Mouse (Mus musculus): ENCODE measurements around the gene Fcgr2b. TPM values are rescaled to one million over a fixed set of nuclear protein-coding genes. Genes with fewer than 3 reads are reported as not detected.

The Fcgr2b gene
- polyA plus RNA-seq (2017; shearing (Covaris generic)): 0.50 TPM

DNA sequence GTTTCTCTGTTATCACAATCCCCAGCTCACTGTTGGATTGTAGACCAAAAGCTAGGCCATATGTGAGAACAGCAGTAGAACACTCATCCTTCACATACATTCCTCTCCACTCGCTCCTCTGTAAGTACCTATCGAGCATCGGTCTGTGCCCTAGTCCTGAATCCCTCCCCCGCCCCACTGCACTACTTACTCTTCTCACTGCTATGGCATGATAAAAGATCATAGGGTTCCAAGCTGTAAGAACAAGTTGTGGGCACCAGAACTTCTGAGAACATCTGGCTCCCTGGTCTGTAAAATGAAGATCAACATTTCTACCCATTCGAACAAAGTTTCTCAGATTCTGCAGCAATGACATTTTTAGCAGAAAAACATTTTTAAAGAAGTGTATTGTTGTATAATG, at the start of gene Fcgr2b:
Gene Fcgr2b (minus strand): TSS at position 101 of the 400 bp plus-strand sequence.

DNA sequence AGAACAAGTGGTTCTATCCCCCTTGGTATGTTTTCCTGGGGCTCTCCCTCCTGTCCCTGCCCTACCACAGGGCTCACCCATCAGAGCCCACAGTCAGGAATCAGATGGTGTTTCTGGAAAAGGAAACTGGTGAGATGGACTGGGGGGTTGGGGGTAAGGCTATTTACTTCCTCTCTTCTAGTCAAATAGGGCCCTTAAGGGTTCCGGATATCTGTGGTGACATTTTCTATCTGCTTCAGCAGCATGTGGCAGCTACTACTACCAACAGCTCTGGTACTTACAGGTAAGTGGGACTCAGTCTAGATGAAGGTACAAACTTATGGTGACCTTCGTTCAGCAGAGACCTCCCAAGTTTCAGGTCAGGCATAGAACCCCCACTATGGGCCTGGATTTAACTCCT, 42.4 kb upstream of the Fcgr2b start, which contains the start of gene Fcgr4:
Gene Fcgr4 (plus strand): TSS at position 184 of the 400 bp plus-strand sequence.

GRCm38 (mm10) chr1:170927378-170927777, 49.0 kb downstream of the Fcgr2b start, which contains the start of gene Fcrla:
Gene Fcrla, minus strand, starts transcription at chr1:170927583.

DNA sequence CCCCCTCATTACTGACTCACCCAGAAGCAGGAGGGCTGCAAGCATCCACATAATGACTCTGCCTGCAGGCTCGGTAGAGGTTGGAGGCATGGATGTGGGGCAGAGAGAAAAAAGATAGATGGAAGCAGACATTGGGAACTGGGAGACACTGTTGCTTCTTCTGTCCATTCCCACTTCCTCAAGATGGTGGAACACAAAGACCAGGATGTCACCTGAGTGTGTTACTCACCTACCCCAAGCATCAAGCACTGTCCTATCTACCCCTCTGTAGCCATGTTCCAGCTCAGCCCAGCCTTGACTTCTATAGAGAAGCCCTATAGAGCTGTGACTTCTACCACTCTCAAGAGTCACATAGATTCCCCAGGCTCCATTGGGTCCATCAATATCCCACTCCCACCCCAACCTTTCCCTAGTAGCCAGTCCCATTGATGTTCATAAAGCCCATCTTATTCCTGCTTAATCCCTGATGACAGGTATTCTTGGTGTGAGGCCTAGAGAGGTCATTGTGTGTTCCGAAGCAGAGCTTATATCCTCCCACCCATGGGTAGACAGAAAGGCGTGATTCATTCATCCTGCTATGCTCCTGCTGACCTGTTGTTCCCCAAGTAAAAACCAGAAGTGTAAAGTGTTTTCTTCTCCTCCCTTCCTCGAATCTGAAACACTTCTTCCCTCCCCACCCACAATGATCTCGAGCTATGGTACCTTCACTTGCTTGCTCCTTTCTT, 63.3 kb downstream of the Fcgr2b start, which contains the start of gene Fcrlb:
Gene Fcrlb (minus strand): TSS at position 51 of the 725 bp plus-strand sequence.

Other genes starting within 250 kb of the Fcgr2b start
- gene Atf6, start 108.8 kb downstream of the Fcgr2b start, polyA plus RNA-seq (2017; shearing (Covaris generic)): 6.8 TPM
- not detected for gene Gm26620, start 91.5 kb downstream of the Fcgr2b start, polyA plus RNA-seq (2017; shearing (Covaris generic))
- gene Dusp12, start 91.0 kb downstream of the Fcgr2b start, polyA plus RNA-seq (2017; shearing (Covaris generic)): 39.2 TPM
- not detected for gene Fcrlb, start 63.6 kb downstream of the Fcgr2b start, polyA plus RNA-seq (2017; shearing (Covaris generic))
- 0.84 TPM for gene Fcrla, start 49.0 kb downstream of the Fcgr2b start, polyA plus RNA-seq (2017; shearing (Covaris generic))
- gene Fcgr4, start 42.4 kb upstream of the Fcgr2b start, polyA plus RNA-seq (2017; shearing (Covaris generic)): 0.47 TPM
- 1.6 TPM for gene Fcgr3, start 88.4 kb upstream of the Fcgr2b start, polyA plus RNA-seq (2017; shearing (Covaris generic))
- 1.2 TPM for gene Cfap126, start 137.4 kb upstream of the Fcgr2b start, polyA plus RNA-seq (2017; shearing (Covaris generic))
- gene Sdhc, start 174.1 kb upstream of the Fcgr2b start, polyA plus RNA-seq (2017; shearing (Covaris generic)): 159 TPM
- gene Mpz, start 174.2 kb upstream of the Fcgr2b start, polyA plus RNA-seq (2017; shearing (Covaris generic)): not detected
- gene Pcp4l1, start 219.7 kb upstream of the Fcgr2b start, polyA plus RNA-seq (2017; shearing (Covaris generic)): not detected
- gene Nr1i3, start 237.4 kb upstream of the Fcgr2b start, polyA plus RNA-seq (2017; shearing (Covaris generic)): 0.36 TPM
- 34.9 TPM for gene Tomm40l, start 246.0 kb upstream of the Fcgr2b start, polyA plus RNA-seq (2017; shearing (Covaris generic))
- not detected for gene Apoa2, start 248.5 kb upstream of the Fcgr2b start, polyA plus RNA-seq (2017; shearing (Covaris generic))